9 mouse cellular contexts compared by ENCODE assay signal in the genomic region with DNA sequence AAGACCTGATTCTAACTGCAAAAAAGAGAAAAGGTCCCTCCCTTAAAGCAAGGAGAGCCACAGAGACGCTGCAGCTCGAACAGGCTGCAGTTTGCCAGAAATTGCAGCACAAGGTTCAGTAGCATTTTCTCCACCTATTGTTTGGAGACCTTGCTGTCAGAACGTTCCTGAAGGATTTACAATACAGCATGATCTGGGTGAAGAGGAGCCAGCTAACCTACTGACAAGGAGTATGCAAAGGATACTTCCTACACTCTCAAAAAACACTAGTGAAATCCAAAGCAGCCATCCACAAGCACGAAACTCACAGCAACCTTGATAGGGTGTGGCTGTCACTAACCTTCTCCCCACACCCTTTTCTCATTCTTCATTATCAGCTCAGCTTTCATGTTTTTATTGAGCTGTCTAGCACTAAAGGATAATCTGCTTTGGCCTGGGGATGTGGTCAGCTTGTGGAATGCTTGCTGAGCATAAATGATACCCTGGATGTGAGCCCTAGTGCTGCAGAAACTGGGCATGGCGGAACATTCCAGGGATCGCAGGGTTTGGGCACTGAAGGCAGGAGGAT.
DNase-seq lines count a peak whose midpoint lies in the region; ATAC-seq and TF ChIP-seq lines count a peak whose summit lies in the region.
"Had no signal": no experiment of that assay in that cellular context is flagged by ENCODE, and none has a peak within 500 bp of the region (broad histone marks: within the 10 kb centered on the region; RNA-seq: fewer than 3 reads in every experiment).

No protein-coding gene starts in this region.

- H3K9me3 ChIP-seq in forebrain, embryonic 13.5 days (replicated peaks): no peaks in the 10 kb centered on the region
- no peaks in the 10 kb centered on the region for H3K9me3 ChIP-seq in forebrain, embryonic 10.5 days
- H3K9me3 ChIP-seq in limb, embryonic 15.5 days: no peaks in the 10 kb centered on the region

- no peaks in the 10 kb centered on the region for H3K27me3 ChIP-seq in forebrain, embryonic 13.5 days
- H3K27me3 ChIP-seq in forebrain, embryonic 10.5 days (ENCODE audit: poor library complexity, severe bottlenecking): no peaks in the 10 kb centered on the region
- H3K27me3 ChIP-seq in testis, adult 2 months (ENCODE audit: control insufficient read depth, insufficient read depth, low read length): no peaks in the 10 kb centered on the region
- no peaks in the 10 kb centered on the region for H3K27me3 ChIP-seq in limb, embryonic 15.5 days
- H3K27me3 ChIP-seq: CH12.LX had no signal

- 58% methylated on average over 6 of the region's 6 CpGs for WGBS in forebrain, embryonic 13.5 days
- WGBS in forebrain, embryonic 10.5 days: 75% methylated on average over 6 of the region's 6 CpGs
- WGBS in limb, embryonic 15.5 days: 46% methylated on average over 6 of the region's 6 CpGs

- peak; percentile 39; the same call in 1 of the 2 replicates for ATAC-seq in forebrain, embryonic 13.5 days
- no peak for ATAC-seq in limb, embryonic 15.5 days (ENCODE audit: insufficient number of reproducible peaks, low FRiP score, low TSS enrichment, low read depth)

- no peak for TF ChIP-seq POLR2A in testis, adult 2 months (IDR thresholded peaks at IDR 0.05; ENCODE audit: control insufficient read depth, low read depth, low read length)

- H3K4me3 ChIP-seq in forebrain, embryonic 13.5 days: no peak overlapping the region
- H3K4me3 ChIP-seq in forebrain, embryonic 10.5 days: no peak overlapping the region
- no peak overlapping the region for H3K4me3 ChIP-seq in testis, adult 2 months (ENCODE audit: control insufficient read depth, low read depth, low read length)
- no peak overlapping the region for H3K4me3 ChIP-seq in limb, embryonic 15.5 days

- peak overlapping the region; percentile 69 for H3K27ac ChIP-seq in forebrain, embryonic 13.5 days
- H3K27ac ChIP-seq in forebrain, embryonic 10.5 days: no peak overlapping the region
- 0 out of 2 replicates have a peak overlapping the region, but pooled peaks have one; percentile 6 for H3K27ac ChIP-seq in testis, adult 2 months (ENCODE audit: control insufficient read depth, insufficient read depth, low read depth, low read length)
- H3K27ac ChIP-seq in limb, embryonic 15.5 days: peak overlapping the region; percentile 57; the same call in 1 of the 2 replicates

- peaks cover 15% of the 10 kb centered on the region for H3K4me1 ChIP-seq in forebrain, embryonic 13.5 days
- peaks cover 13% of the 10 kb centered on the region; the same call in 1 of the 2 replicates for H3K4me1 ChIP-seq in forebrain, embryonic 10.5 days
- no peaks in the 10 kb centered on the region for H3K4me1 ChIP-seq in testis, adult 2 months (ENCODE audit: control insufficient read depth, insufficient read depth, low read length)
- peaks cover 7% of the 10 kb centered on the region for H3K4me1 ChIP-seq in limb, embryonic 15.5 days

- peak overlapping the region; percentile 39 for H3K4me2 ChIP-seq in forebrain, embryonic 13.5 days
- H3K4me2 ChIP-seq in limb, embryonic 15.5 days: no peak overlapping the region

- no peak for TF ChIP-seq CTCF in testis, adult 2 months (IDR thresholded peaks at IDR 0.05; ENCODE audit: control insufficient read depth, insufficient read depth, insufficient replicate concordance, low read depth, low read length)

- no peak for DNase-seq in forebrain, embryonic 10.5 days (ENCODE audit: extremely low spot score, low spot score)
- no peak for DNase-seq in testis, postnatal 10 days (ENCODE audit: low spot score)
- no peak for DNase-seq in spleen, postnatal 4 days (ENCODE audit: low spot score in 2 of 2)
- no peak for DNase-seq in ovary, postnatal 14 days (ENCODE audit: low spot score)
- DNase-seq in natural killer cell, adult 2 months (ENCODE audit: low spot score in 2 of 2): no peak

- peak overlapping the region; percentile 48; the same call in 1 of the 2 replicates for H3K9ac ChIP-seq in forebrain, embryonic 13.5 days
- H3K9ac ChIP-seq in limb, embryonic 15.5 days: no peak overlapping the region

- no peaks in the 10 kb centered on the region for H3K36me3 ChIP-seq in forebrain, embryonic 13.5 days (ENCODE audit: poor library complexity, severe bottlenecking)
- H3K36me3 ChIP-seq in forebrain, embryonic 10.5 days (replicated peaks): no peaks in the 10 kb centered on the region
- no peaks in the 10 kb centered on the region for H3K36me3 ChIP-seq in testis, adult 2 months (ENCODE audit: control insufficient read depth, insufficient read depth, low read length)
- no peaks in the 10 kb centered on the region for H3K36me3 ChIP-seq in limb, embryonic 15.5 days
